Mouse (Mus musculus): ENCODE data around the gene Lrrc8a. TPM values are rescaled to one million over a fixed set of nuclear protein-coding genes. Genes with fewer than 3 reads are reported as not detected.
A peak's percentile ranks its signal among the peaks of the same experiment; 100 is the strongest.

Gene Lrrc8a
- polyA plus RNA-seq, 1 experiment: 28.4 TPM

DNA sequence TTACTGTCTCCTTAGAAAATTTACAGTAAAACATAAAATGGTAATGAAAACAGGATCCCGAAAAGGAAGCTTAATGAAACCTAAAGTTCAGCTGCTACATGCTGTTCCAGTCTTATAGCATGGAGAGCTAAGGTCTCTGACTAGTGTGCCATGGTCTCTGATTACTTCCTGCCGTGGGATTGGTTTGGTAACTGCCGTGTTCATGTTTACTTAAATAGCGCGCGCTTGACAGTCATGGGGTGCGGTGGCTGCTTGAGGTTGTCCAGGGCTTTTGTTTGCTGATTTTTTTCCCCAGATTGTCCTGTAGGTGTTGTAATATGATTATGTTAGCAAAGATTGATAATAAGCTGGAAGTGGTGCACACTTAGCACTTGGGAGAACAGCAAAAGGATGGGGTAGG lies 68.6 kb downstream of the Lrrc8a start:
- no peak for DNase-seq (ENCODE audit: low read depth)

DNA sequence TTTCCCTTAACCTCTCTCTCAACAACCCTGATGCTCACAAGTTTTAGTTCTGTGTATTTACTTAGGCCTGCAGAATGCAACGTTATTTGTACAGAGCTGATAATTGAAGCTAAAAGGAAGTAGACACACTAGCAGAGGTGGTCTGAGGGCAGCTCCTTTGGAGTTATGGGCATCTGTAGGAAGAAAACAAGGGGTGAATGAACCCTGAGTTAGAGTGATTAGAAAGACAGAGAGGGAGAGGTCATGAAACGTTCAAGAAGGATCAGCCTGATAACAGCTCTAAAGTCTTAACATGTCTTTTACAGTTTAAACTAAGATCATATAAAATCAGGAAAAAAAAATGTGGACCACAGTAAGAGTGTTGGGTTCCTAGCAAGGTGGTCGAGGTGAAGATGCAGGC lies 71.8 kb downstream of the Lrrc8a start:
- DNase-seq (ENCODE audit: low read depth): no peak

DNA sequence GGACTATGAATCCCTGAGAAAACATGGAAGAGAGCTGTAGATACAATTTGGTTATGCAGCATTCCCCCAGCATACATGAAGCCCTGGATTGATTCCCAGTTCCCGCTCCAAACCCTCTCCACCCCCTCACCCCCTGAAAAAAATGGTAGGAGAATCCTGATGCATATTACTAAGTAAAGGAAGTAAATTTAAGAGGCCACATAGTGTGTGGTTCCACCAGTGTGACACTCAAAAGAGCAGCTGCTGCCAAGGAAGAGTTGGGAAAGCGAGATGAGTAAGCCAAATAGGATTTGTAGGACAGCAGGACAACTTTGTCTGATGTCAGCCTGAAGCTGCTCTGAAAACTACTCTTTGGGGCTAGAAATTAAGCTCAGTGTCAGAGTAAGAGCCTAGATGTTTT lies 74.0 kb downstream of the Lrrc8a start:
- DNase-seq (ENCODE audit: low read depth): peak; percentile 37

Other genes with a start within 250 kb of the Lrrc8a start
- 37.6 and 45.3 TPM in 2 replicates for gene Wdr34, start 188.8 kb upstream of the Lrrc8a start, polyA plus RNA-seq (2012; rRNA removed)
- gene Set, start 180.3 kb upstream of the Lrrc8a start, polyA plus RNA-seq (2012; rRNA removed): 28.5 and 37.2 TPM in 2 replicates
- 9.1 and 12.3 TPM in 2 replicates for gene Pkn3, start 160.0 kb upstream of the Lrrc8a start, polyA plus RNA-seq (2012; rRNA removed)
- 56.4 and 66.5 TPM in 2 replicates for gene Zdhhc12, start 144.1 kb upstream of the Lrrc8a start, polyA plus RNA-seq (2012; rRNA removed)
- gene Zer1, start 113.1 kb upstream of the Lrrc8a start, polyA plus RNA-seq (2012; rRNA removed): 58.1 TPM in 2 replicates
- 47.7 and 59.5 TPM in 2 replicates for gene Tbc1d13, start 104.0 kb upstream of the Lrrc8a start, polyA plus RNA-seq (2012; rRNA removed)
- gene Endog, start 66.2 kb upstream of the Lrrc8a start, polyA plus RNA-seq (2012; rRNA removed): 40.8 and 41.5 TPM in 2 replicates
- gene Spout1, start 59.3 kb upstream of the Lrrc8a start, polyA plus RNA-seq (2012; rRNA removed): 24.3 and 27.3 TPM in 2 replicates
- gene Kyat1, start 31.9 kb upstream of the Lrrc8a start, polyA plus RNA-seq (2012; rRNA removed): 83.0 and 87.2 TPM in 2 replicates
- 9.6 and 11.8 TPM in 2 replicates for gene Gm28035, start 2.9 kb downstream of the Lrrc8a start, polyA plus RNA-seq (2012; rRNA removed)
- 51.9 and 62.7 TPM in 2 replicates for gene Phyhd1, start 28.5 kb downstream of the Lrrc8a start, polyA plus RNA-seq (2012; rRNA removed)
- not detected in 2 replicates for gene Gm28038, start 43.3 kb downstream of the Lrrc8a start, polyA plus RNA-seq (2012; rRNA removed)
- gene Dolk, start 48.6 kb downstream of the Lrrc8a start, polyA plus RNA-seq (2012; rRNA removed): 48.2 and 83.0 TPM in 2 replicates
- gene Nup188, start 48.7 kb downstream of the Lrrc8a start, polyA plus RNA-seq (2012; rRNA removed): 28.9 and 30.4 TPM in 2 replicates
- gene Sh3glb2, start 121.6 kb downstream of the Lrrc8a start, polyA plus RNA-seq (2012; rRNA removed): 284 and 342 TPM in 2 replicates
- 49.5 and 66.9 TPM in 2 replicates for gene Miga2, start 126.5 kb downstream of the Lrrc8a start, polyA plus RNA-seq (2012; rRNA removed)
- gene Dolpp1, start 154.5 kb downstream of the Lrrc8a start, polyA plus RNA-seq (2012; rRNA removed): 42.7 and 51.6 TPM in 2 replicates
- 112 and 133 TPM in 2 replicates for gene Crat, start 178.1 kb downstream of the Lrrc8a start, polyA plus RNA-seq (2012; rRNA removed)
- gene Ptpa, start 178.3 kb downstream of the Lrrc8a start, polyA plus RNA-seq (2012; rRNA removed): 176 and 210 TPM in 2 replicates
- gene Ier5l, start 236.5 kb downstream of the Lrrc8a start, polyA plus RNA-seq (2012; rRNA removed): 8.2 and 9.0 TPM in 2 replicates

All from gonadal fat pad, adult 2 months (tissue).